Mouse (Mus musculus) kidney, embryonic 14.5 days (tissue): ENCODE results near the gene Nkiras2. TPM values are rescaled to one million over a fixed set of nuclear protein-coding genes. Genes with fewer than 3 reads are reported as not detected.
"Not testable (repeated sequence)": the region's sequence is repeated elsewhere in the genome, so short reads cannot be mapped to it uniquely, and the experiment has no call there.

Experiments used
- ATAC-seq: fragments of 200-750 bp; cut with Nextera tagmentation; 2 replicates; pipeline ENCODE4 v1.8.0; 2017; ENCODE audit warnings: moderate number of reproducible peaks, mild to moderate bottlenecking, moderate TSS enrichment, moderate library complexity; ENCODE audit not compliant: low FRiP score, low TSS enrichment
- H3K27ac ChIP-seq: fragments of 300-500 bp; sonication (generic); 2 replicates; pipeline ENCODE4 v1.5.1; 2014; ENCODE audit warnings: low read depth, mild to moderate bottlenecking, low read length, moderate library complexity, mixed read lengths
- H3K27me3 ChIP-seq: fragments of 300-500 bp; sonication (generic); 2 replicates; pipeline ENCODE4 v1.6.1; 2014; ENCODE audit warnings: mild to moderate bottlenecking, low read length; ENCODE audit not compliant: control insufficient read depth, insufficient read depth
- H3K36me3 ChIP-seq: fragments of 300-500 bp; sonication (generic); 2 replicates; pipeline ENCODE4 v1.6.1; 2014; ENCODE audit warnings: low read length, mixed read lengths; ENCODE audit not compliant: control insufficient read depth, insufficient read depth
- H3K4me1 ChIP-seq: fragments of 300-500 bp; sonication (generic); 2 replicates; pipeline ENCODE4 v1.6.1; 2014; ENCODE audit warnings: low read length, mixed read lengths; ENCODE audit not compliant: control insufficient read depth, insufficient read depth
- H3K4me2 ChIP-seq: fragments of 300-500 bp; sonication (generic); replicated peaks from 2 replicates; pipeline ENCODE4 v1.6.1; 2014; ENCODE audit warnings: low read depth, mild to moderate bottlenecking, low read length
- H3K4me3 ChIP-seq: fragments of 300-500 bp; sonication (generic); 2 replicates; pipeline ENCODE4 v1.5.1; 2014; ENCODE audit warnings: mild to moderate bottlenecking, low read length
- H3K9ac ChIP-seq: fragments of 300-500 bp; sonication (generic); 2 replicates; pipeline ENCODE4 v1.6.1; 2014; ENCODE audit warnings: low read depth, mild to moderate bottlenecking, low read length, moderate library complexity
- H3K9me3 ChIP-seq: fragments of 300-500 bp; sonication (generic); 2 replicates; pipeline ENCODE4 v1.6.1; 2016; ENCODE audit warnings: low read length; ENCODE audit not compliant: control insufficient read depth
- WGBS: fragments of 180-500 bp; shearing (Covaris S2); extraction: QIAGEN DNeasy Blood & Tissue Kit; methylation state at CpG from one replicate; pipeline ENCODE4 v1.1.7; 2014; 5-methylcytosine and 5-hydroxymethylcytosine counted together
- polyA plus RNA-seq: library from polyadenylated mRNA; unstranded; fragments of >200 nt; fragmentation: Nextera tagmentation; extraction: Ambion mirVana; gene quantifications from 2 replicates; pipeline ENCODE4 v1.2.1, GENCODE M21; 2014

The Nkiras2 gene
- polyA plus RNA-seq, 1 experiment from 2014 or later = 67.6 TPM

GRCm38 (mm10) chr11:100607121-100607520 is 11.9 kb upstream of the Nkiras2 start:
- 93% methylated on average over 6 of the region's 6 CpGs for WGBS

DNA sequence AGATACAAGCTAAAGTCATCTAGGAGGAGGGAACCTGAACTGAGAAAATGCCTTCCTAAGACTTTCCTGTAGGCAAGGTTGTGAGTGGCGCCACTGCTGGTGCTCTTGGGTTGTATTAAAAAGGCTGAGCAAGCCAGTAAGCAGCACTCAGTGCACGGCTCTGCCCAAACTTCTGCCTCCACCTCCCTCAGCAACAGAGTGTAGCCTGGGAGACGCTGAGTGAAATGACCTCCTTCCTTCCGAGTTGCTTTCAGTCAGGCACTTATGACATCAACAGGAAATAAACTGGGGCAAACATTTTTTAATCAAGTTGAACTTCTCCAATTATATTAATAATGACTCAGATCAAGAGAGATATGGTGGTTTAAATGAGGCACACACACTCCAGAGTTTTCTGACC is 10.2 kb upstream of the Nkiras2 start:
- WGBS = 78% methylated on average over 4 of the region's 4 CpGs
- H3K4me1 ChIP-seq = no peaks in the 10 kb centered on the region; the same call in 1 of the 2 replicates
- no peaks in the 10 kb centered on the region for H3K9me3 ChIP-seq
- no peak overlapping the region for H3K27ac ChIP-seq
- no peak for ATAC-seq
- no peaks in the 10 kb centered on the region for H3K27me3 ChIP-seq
- no peak overlapping the region for H3K4me2 ChIP-seq
- H3K4me3 ChIP-seq = no peak overlapping the region
- peaks cover 17% of the 10 kb centered on the region for H3K36me3 ChIP-seq
- no peak overlapping the region for H3K9ac ChIP-seq

More at GRCm38 (mm10) chr11:100607121-100607520, 11.9 kb upstream of the Nkiras2 start:
- Histone ChIP-seq H3K9ac (no peak overlapping the region), H3K4me2 (no peak overlapping the region), H3K36me3 (peaks cover 16% of the 10 kb centered on the region), H3K9me3 (no peaks in the 10 kb centered on the region), H3K4me1 (no peaks in the 10 kb centered on the region; the same call in 1 of the 2 replicates), H3K27me3 (no peaks in the 10 kb centered on the region), H3K27ac (no peak overlapping the region), H3K4me3 (no peak overlapping the region)
- ATAC-seq = no peak

DNA sequence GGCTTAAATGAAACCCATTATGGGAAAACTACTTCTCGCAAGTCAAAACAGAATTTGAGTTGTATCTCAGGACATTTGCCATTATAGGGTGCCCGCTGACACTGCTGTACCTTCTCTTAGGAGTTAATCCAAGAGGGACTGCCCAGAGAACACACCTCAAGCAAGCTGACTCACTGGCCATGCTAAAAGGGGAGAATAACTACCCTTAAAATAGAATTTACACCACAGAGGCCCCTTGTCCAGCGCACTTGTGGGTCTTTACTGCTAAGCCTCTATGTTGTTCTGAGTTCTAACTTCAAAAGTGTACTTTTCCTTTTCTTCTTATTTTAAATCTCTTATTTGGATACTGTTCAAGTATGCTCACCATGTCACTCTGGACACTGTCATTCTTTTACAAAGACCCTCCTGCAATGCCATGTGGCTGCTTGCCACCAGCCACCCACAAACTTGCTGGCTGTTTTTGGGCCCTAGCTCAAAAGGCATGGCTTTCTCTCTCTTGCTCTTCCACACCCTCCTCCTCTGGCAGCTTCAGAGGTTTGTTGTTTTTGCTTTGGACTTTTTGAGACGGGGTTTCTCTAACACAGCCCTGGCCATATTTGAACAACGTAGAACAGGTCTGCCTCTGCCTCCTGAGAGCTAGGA is 9.6 kb upstream of the Nkiras2 start:
- Histone ChIP-seq H3K4me2 (no peak overlapping the region), H3K36me3 (peaks cover 17% of the 10 kb centered on the region), H3K9me3 (no peaks in the 10 kb centered on the region), H3K4me1 (no peaks in the 10 kb centered on the region; the same call in 1 of the 2 replicates), H3K27ac (peak overlapping the region; percentile 42; the same call in 1 of the 2 replicates), H3K27me3 (no peaks in the 10 kb centered on the region), H3K4me3 (no peak overlapping the region), H3K9ac (no peak overlapping the region)
- no peak for ATAC-seq
- whole genome bisulfite sequencing = 84% methylated on average over 5 of the region's 5 CpGs

DNA sequence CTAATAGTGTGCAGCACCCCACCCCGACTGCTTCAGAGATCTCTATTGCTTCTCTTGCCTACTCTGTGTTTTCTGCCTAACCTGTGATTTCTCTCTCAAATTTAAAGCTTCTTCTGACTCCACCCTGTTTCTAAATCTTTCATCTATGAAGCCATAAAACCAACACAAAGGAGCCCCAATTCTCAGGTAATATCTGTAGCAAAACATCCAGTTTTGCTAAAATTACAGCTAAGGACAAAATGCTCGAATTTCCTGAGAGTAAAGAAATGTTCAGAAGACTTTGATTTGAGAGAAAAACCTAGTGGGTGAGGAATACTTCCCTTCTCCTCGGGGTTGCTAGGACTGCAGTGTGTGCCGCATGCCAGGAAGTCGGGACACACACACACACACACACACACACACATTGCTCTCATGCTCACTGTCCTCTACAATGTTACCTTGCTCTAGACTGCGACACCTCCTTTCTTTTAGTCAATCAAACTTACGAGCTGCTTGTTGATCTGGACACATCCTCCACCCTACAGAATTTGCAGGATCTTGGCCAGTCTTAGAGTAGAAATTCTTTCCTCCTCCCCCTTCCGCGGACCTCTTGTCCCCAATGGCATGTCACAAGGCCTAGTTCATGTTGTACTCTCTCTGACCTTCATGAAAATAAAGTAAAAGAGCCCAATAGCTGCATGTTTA is 8.9 kb upstream of the Nkiras2 start:
- ATAC-seq = no peak
- Histone ChIP-seq H3K36me3 (peaks cover 17% of the 10 kb centered on the region), H3K4me3 (no peak overlapping the region), H3K27ac (peak overlapping the region; percentile 42; the same call in 1 of the 2 replicates), H3K4me2 (no peak overlapping the region), H3K9ac (no peak overlapping the region), H3K4me1 (no peaks in the 10 kb centered on the region; the same call in 1 of the 2 replicates), H3K27me3 (no peaks in the 10 kb centered on the region), H3K9me3 (no peaks in the 10 kb centered on the region)
- WGBS = 80% methylated on average over 9 of the region's 9 CpGs

DNA sequence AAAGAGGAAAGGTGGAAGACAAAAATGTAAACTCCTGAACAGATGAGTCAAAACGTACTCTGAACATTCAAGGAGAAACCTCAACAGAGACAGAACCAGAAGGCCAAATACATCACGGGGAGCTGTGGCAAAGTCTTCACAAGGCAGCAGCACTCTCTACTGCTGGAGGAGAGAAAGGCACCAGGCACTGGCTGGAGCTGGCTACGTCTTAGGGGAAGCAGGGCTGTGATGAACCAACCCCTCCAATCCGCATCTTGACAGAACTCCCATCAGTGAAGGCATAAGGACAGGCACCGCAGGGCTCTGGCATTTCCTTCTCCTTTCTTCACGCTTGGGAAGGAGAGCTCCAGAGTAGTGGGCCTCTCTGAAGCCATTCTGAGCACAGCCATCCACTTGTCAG is 7.4 kb upstream of the Nkiras2 start:
- ATAC-seq = no peak
- Histone ChIP-seq H3K36me3 (peaks cover 22% of the 10 kb centered on the region), H3K4me3 (no peak overlapping the region), H3K4me2 (no peak overlapping the region), H3K27me3 (no peaks in the 10 kb centered on the region), H3K9ac (no peak overlapping the region), H3K9me3 (no peaks in the 10 kb centered on the region), H3K27ac (no peak overlapping the region), H3K4me1 (no peaks in the 10 kb centered on the region; the same call in 1 of the 2 replicates)
- WGBS = 93% methylated on average over 6 of the region's 6 CpGs

GRCm38 (mm10) chr11:100613241-100613640 is 5.8 kb upstream of the Nkiras2 start:
- no peak for ATAC-seq
- WGBS = 91% methylated on average over 3 of the region's 3 CpGs
- Histone ChIP-seq H3K4me2 (no peak overlapping the region), H3K36me3 (peaks cover 19% of the 10 kb centered on the region), H3K27me3 (no peaks in the 10 kb centered on the region), H3K4me1 (peaks cover 6% of the 10 kb centered on the region), H3K27ac (no peak overlapping the region), H3K4me3 (no peak overlapping the region), H3K9me3 (no peaks in the 10 kb centered on the region), H3K9ac (no peak overlapping the region)

DNA sequence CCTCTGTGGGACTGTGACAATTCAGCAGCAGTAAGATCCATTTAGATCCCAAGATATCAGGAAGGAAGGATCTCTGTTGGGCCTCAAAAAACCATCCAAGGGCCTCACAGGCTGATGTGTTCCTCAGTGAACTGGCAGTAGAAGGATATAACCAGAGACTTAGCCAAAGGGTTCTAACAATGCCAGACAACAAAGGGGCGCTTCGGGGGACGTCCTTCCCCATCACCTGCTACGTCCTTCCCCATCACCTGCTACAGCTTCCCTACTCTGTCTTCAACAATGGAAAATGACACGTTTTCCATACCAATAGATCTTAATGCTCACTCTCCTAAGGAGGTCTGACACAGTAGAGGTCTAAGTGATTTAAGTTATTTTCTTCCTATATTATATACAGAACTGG is 2.7 kb upstream of the Nkiras2 start:
- H3K9me3 ChIP-seq = no peaks in the 10 kb centered on the region
- ATAC-seq = no peak
- no peaks in the 10 kb centered on the region for H3K27me3 ChIP-seq
- H3K4me1 ChIP-seq = peaks cover 15% of the 10 kb centered on the region
- H3K4me2 ChIP-seq = no peak overlapping the region
- no peak overlapping the region for H3K9ac ChIP-seq
- H3K27ac ChIP-seq = no peak overlapping the region
- H3K4me3 ChIP-seq = no peak overlapping the region
- 96% methylated on average over 5 of the region's 5 CpGs for WGBS
- peaks cover 12% of the 10 kb centered on the region; the same call in 1 of the 2 replicates for H3K36me3 ChIP-seq

DNA sequence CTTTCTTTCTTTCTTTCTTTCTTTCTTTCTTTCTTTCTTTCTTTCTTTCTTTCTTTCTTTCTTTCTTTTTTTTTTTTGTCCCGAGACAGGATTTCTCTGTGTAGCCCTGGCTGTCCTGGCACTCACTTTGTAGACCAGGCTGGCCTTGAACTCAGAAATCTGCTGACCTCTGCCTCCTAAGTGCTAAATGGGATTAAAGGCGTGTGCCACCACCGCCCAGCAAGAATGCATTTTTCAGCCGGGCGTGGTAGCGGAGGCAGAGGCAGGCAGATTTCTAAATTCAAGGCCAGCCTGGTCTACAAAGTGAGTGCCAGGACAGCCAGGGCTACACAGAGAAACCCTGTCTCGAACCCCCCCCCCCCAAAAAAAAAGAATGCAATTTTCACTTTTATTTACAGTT is 2.2 kb upstream of the Nkiras2 start:
- not testable (repeated sequence) for H3K9ac ChIP-seq, H3K27ac ChIP-seq, ATAC-seq, H3K4me3 ChIP-seq, H3K4me2 ChIP-seq, H3K9me3 ChIP-seq, H3K36me3 ChIP-seq, H3K27me3 ChIP-seq
- peaks cover 15% of the 10 kb centered on the region for H3K4me1 ChIP-seq
- 95% methylated on average over 7 of the region's 7 CpGs for WGBS

GRCm38 (mm10) chr11:100617480-100617879 is 1.6 kb upstream of the Nkiras2 start:
- Histone ChIP-seq H3K36me3 (0 out of 2 replicates have a peak, but pooled peaks cover 5% of the 10 kb centered on the region), H3K4me3 (peak overlapping the region; percentile 77), H3K9ac (no peak overlapping the region), H3K27me3 (no peaks in the 10 kb centered on the region), H3K4me1 (peaks cover 15% of the 10 kb centered on the region), H3K27ac (no peak overlapping the region), H3K9me3 (no peaks in the 10 kb centered on the region), H3K4me2 (no peak overlapping the region)
- ATAC-seq = no peak
- WGBS = 92% methylated on average over 4 of the region's 4 CpGs
